ENCODE assay signal across 10 mouse cellular contexts in genomic region chr7:121899940-121900339, GRCm38 (mm10). TPM values are rescaled to one million over a fixed set of nuclear protein-coding genes. Genes with fewer than 3 reads are reported as not detected.
A peak's percentile ranks its signal among the peaks of the same experiment; 100 is the strongest.
DNase-seq lines count a peak whose midpoint lies in the region; ATAC-seq lines count a peak whose summit lies in the region.
"Had no signal": no experiment of that assay in that cellular context is flagged by ENCODE, and none has a peak within 500 bp of the region (broad histone marks: within the 10 kb centered on the region; RNA-seq: fewer than 3 reads in every experiment).

No protein-coding gene starts in this region.

- no peak for ATAC-seq in limb, embryonic 12.5 days (ENCODE audit: insufficient number of reproducible peaks, insufficient read depth, low FRiP score, low TSS enrichment, low read depth)

- no peak overlapping the region for H3K27ac ChIP-seq in limb, embryonic 12.5 days

- H3K4me2 ChIP-seq in limb, embryonic 12.5 days, result peak overlapping the region; percentile 42

- no peaks in the 10 kb centered on the region for H3K36me3 ChIP-seq in limb, embryonic 12.5 days

- 0 out of 2 replicates have a peak overlapping the region, but pooled peaks have one; percentile 3 for H3K4me3 ChIP-seq in limb, embryonic 12.5 days (replicated peaks)

- no peaks in the 10 kb centered on the region for H3K9me3 ChIP-seq in limb, embryonic 12.5 days

- no peak overlapping the region for H3K9ac ChIP-seq in limb, embryonic 12.5 days (replicated peaks)

- 0 out of 2 replicates have a peak, but pooled peaks cover 6% of the 10 kb centered on the region for H3K27me3 ChIP-seq in limb, embryonic 12.5 days

- no peaks in the 10 kb centered on the region for H3K4me1 ChIP-seq in limb, embryonic 12.5 days (replicated peaks)

- DNase-seq in cerebellum, adult 9-10 months, result peak; percentile 29
- DNase-seq in cerebellum, adult 11 months, result no peak
- DNase-seq in right cerebral cortex, adult 18-20 months, result peak; percentile 8
- DNase-seq in right cerebral cortex, postnatal 36 days (ENCODE audit: low spot score in 2 of 2), result no peak
- DNase-seq in right cerebral cortex, postnatal 4 days, result peak; percentile 54
- no peak for DNase-seq in left cerebral cortex, adult 8-10 months (ENCODE audit: low spot score in 2 of 2)
- DNase-seq in urinary bladder, postnatal 14 days (ENCODE audit: low spot score), result no peak

- 17% methylated on average over 7 of the region's 7 CpGs for WGBS in limb, embryonic 12.5 days

RNA-seq across cellular contexts. Expression of gene Scnn1b, which starts 35.1 kb away (rescaled TPM):
- not detected in 2 replicates for polyA plus RNA-seq in limb, embryonic 12.5 days (2016; fragmentation: Nextera tagmentation; extraction: Ambion mirVana)
- total RNA-seq in left cerebral cortex, adult 8-10 months (2022), result not detected
- total RNA-seq: common myeloid progenitor, adult 5-6 weeks; left cerebral cortex, postnatal 14 days had no signal

Comparison
In these comparisons a context has a peak if more than half of its experiments do, and no peak if none do; other contexts are left out.
1. DNase-seq: peak in cerebellum, adult 9-10 months (single experiment), right cerebral cortex, adult 18-20 months (single experiment) and right cerebral cortex, postnatal 4 days (single experiment); none in cerebellum, adult 11 months (single experiment), right cerebral cortex, postnatal 36 days (0 of 2), left cerebral cortex, adult 8-10 months (0 of 2) and urinary bladder, postnatal 14 days (single experiment).